Mouse (Mus musculus): ENCODE results near the gene Safb2. TPM values are rescaled to one million over a fixed set of nuclear protein-coding genes. Genes with fewer than 3 reads are reported as not detected.

Gene Safb2
- polyA plus RNA-seq, 1 experiment from 2014 or later, result 69.4 TPM

DNA sequence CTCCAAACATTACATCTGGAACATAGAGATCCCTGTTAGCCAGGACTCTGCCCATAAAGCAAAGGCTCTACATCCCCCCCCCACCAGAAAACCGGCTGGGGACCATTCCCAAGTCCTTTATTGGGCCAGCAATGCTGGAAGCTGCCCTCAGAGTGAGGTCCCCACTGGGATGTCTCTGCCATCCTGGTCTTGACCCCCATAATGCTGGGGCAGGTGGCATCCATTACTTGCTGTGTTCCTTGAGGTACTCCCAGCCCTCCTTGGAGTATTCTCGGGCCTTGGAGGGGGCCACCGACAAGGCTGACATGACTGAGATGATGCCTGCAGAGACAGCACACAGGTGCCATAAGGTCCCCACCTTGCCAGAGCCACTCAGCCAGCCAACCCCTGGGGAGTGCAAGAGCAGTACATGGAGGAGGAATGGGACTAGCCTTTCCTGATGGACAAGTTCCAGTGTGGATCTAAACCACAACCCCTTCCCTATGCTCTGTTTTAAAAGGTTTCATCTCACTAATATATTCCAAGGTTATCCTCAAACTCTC is 23.2 kb upstream of the Safb2 start:
- H3K9me3 ChIP-seq (ENCODE audit: low read depth, low read length), result no peaks in the 10 kb centered on the region

DNA sequence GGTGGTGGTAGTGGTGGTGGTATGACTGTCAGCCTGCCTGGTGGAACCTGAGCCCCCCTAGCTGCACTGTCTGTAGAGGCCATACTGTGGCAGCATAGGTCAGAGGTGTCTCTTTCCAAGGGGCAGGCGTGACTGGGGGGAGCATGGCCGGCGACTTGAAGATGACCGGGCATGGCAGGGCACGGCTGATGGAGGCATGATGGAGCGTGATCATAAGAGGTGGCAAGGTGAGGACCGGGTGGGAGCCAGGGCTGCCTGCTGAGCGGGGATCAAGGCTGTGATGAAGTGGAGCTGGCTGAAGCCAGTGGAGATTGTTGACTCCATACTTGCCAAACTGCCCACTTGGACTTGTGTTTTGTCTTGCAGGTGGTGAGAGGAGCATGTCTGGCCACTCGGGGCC is 21.0 kb upstream of the Safb2 start:
- Histone ChIP-seq H3K27ac (ENCODE audit: low read depth) (no peak overlapping the region), H3K4me2 (no peak overlapping the region), H3K27me3 (ENCODE audit: insufficient read depth, low read length) (no peaks in the 10 kb centered on the region), H3K9ac (no peak overlapping the region), H3K4me1 (ENCODE audit: insufficient read depth) (peaks cover 9% of the 10 kb centered on the region), H3K36me3 (ENCODE audit: insufficient read depth) (peaks cover 76% of the 10 kb centered on the region), H3K4me3 (ENCODE audit: low read depth, low read length) (no peak overlapping the region), H3K9me3 (ENCODE audit: low read depth, low read length) (no peaks in the 10 kb centered on the region)
- DNase-seq (no peak), ATAC-seq (ENCODE audit: insufficient read depth) (no peak)
- TF ChIP-seq CTCF (IDR thresholded peaks at IDR 0.05; ENCODE audit: low read depth), result no peak
- 78% methylated on average over 9 of the region's 9 CpGs for WGBS

More for the DNA sequence above, 23.2 kb upstream of the Safb2 start:
- no peak for DNase-seq
- Histone ChIP-seq H3K4me2 (no peak overlapping the region), H3K9ac (peak overlapping the region; percentile 73; the same call in 1 of the 2 replicates), H3K27ac (ENCODE audit: low read depth) (no peak overlapping the region), H3K4me3 (ENCODE audit: low read depth, low read length) (no peak overlapping the region), H3K27me3 (ENCODE audit: insufficient read depth, low read length) (no peaks in the 10 kb centered on the region), H3K36me3 (ENCODE audit: insufficient read depth) (peaks cover 55% of the 10 kb centered on the region), H3K4me1 (ENCODE audit: insufficient read depth) (peaks cover 10% of the 10 kb centered on the region)
- 62% methylated on average over 3 of the region's 3 CpGs for WGBS
- ATAC-seq (ENCODE audit: insufficient read depth), result no peak
- no peak for TF ChIP-seq CTCF (IDR thresholded peaks at IDR 0.05; ENCODE audit: low read depth)

DNA sequence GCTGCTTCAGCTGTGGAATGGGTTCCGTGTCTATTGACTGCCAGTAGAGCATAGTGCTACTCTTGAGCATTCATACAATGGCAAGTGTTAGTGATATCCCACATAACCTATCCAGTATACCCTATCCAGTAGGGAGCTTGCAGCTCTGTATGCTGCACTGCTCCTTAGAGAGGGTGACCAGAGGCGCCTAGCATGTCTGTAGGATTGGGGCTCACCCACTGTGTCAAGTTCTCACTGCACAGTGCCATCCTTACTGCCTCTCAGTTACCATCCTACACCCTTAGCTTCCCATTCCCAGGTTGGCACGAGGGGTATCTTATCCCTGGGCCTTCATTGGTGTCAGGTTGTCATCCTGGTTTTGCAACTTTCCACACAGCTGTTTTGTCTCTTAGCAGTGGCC is 20.0 kb upstream of the Safb2 start:
- no peak overlapping the region for H3K9ac ChIP-seq
- no peaks in the 10 kb centered on the region for H3K27me3 ChIP-seq (ENCODE audit: insufficient read depth, low read length)
- no peak overlapping the region for H3K4me2 ChIP-seq
- peaks cover 86% of the 10 kb centered on the region for H3K36me3 ChIP-seq (ENCODE audit: insufficient read depth)
- H3K4me3 ChIP-seq (ENCODE audit: low read depth, low read length), result no peak overlapping the region
- TF ChIP-seq CTCF (IDR thresholded peaks at IDR 0.05; ENCODE audit: low read depth), result no peak
- 92% methylated on average over 3 of the region's 3 CpGs for WGBS
- DNase-seq (no peak), ATAC-seq (ENCODE audit: insufficient read depth) (no peak)
- H3K27ac ChIP-seq (ENCODE audit: low read depth), result no peak overlapping the region
- H3K9me3 ChIP-seq (ENCODE audit: low read depth, low read length), result no peaks in the 10 kb centered on the region
- peaks cover 5% of the 10 kb centered on the region; the same call in 1 of the 2 replicates for H3K4me1 ChIP-seq (ENCODE audit: insufficient read depth)

DNA sequence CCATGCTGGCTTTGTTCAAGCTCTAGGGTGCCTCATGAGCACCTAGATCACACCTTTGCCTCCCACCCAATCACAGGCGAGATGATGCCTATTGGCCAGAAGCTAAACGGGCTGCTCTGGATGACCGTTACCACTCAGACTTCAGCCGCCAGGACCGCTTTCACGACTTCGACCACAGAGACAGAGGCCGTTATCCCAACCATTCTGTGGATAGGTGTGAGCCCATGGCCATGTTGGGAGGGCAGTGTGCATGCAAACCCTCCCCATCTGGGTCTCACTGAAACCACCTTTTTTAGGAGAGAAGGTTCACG is 19.6 kb upstream of the Safb2 start:
- Histone ChIP-seq H3K27me3 (ENCODE audit: insufficient read depth, low read length) (no peaks in the 10 kb centered on the region), H3K4me2 (no peak overlapping the region), H3K4me1 (ENCODE audit: insufficient read depth) (peaks cover 5% of the 10 kb centered on the region; the same call in 1 of the 2 replicates), H3K4me3 (ENCODE audit: low read depth, low read length) (no peak overlapping the region), H3K27ac (ENCODE audit: low read depth) (no peak overlapping the region), H3K36me3 (ENCODE audit: insufficient read depth) (peaks cover 90% of the 10 kb centered on the region), H3K9me3 (ENCODE audit: low read depth, low read length) (no peaks in the 10 kb centered on the region), H3K9ac (no peak overlapping the region)
- WGBS, result 82% methylated on average over 9 of the region's 9 CpGs
- no peak for DNase-seq
- TF ChIP-seq CTCF (IDR thresholded peaks at IDR 0.05; ENCODE audit: low read depth), result no peak
- ATAC-seq (ENCODE audit: insufficient read depth), result no peak

DNA sequence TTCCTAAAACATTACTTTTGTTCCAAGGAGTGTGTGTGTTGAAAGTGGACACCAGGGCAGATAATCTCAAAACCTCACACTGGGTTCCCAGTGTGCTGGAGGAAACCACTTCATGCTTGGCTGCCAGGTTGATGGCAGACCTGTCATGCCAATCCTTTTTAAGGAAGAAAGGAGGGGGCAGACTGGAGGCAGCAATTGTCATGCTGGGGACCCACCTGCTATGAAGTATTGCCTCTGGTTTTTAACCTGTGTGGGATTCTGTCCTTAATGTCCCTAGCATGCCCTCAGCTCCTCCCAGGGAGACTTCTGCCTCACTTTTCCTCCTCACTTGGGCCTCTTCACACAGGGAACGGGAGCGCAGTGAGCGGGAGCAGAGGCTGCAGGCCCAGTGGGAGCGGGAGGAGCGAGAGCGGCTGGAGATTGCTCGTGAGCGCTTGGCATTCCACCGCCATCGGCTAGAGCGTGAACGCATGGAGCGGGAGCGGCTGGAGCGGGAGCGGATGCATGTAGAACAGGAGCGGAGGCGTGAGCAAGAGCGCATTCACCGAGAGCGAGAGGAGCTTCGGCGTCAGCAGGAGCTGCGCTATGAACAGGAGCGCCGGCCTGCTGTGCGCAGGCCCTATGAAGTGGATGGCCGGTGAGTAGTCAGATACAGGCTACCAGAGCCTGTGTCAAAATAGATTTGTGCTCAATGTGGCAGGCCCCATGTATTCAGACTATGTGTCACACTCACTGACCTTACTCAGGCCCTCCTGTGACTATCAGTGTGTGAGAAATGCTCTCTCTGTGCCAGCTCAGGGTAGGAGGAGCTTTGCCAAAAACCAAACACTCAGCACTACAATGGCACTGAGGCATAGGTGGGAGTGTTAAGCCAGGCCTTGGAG is 19.0 kb upstream of the Safb2 start:
- Histone ChIP-seq H3K9ac (no peak overlapping the region), H3K27me3 (ENCODE audit: insufficient read depth, low read length) (no peaks in the 10 kb centered on the region), H3K27ac (ENCODE audit: low read depth) (no peak overlapping the region), H3K4me3 (ENCODE audit: low read depth, low read length) (no peak overlapping the region), H3K4me1 (ENCODE audit: insufficient read depth) (peaks cover 1% of the 10 kb centered on the region; the same call in 1 of the 2 replicates), H3K9me3 (ENCODE audit: low read depth, low read length) (no peaks in the 10 kb centered on the region), H3K36me3 (ENCODE audit: insufficient read depth) (peaks cover 90% of the 10 kb centered on the region), H3K4me2 (no peak overlapping the region)
- 92% methylated on average over 28 of the region's 28 CpGs for WGBS
- DNase-seq (no peak), ATAC-seq (ENCODE audit: insufficient read depth) (no peak)
- no peak for TF ChIP-seq CTCF (IDR thresholded peaks at IDR 0.05; ENCODE audit: low read depth)

DNA sequence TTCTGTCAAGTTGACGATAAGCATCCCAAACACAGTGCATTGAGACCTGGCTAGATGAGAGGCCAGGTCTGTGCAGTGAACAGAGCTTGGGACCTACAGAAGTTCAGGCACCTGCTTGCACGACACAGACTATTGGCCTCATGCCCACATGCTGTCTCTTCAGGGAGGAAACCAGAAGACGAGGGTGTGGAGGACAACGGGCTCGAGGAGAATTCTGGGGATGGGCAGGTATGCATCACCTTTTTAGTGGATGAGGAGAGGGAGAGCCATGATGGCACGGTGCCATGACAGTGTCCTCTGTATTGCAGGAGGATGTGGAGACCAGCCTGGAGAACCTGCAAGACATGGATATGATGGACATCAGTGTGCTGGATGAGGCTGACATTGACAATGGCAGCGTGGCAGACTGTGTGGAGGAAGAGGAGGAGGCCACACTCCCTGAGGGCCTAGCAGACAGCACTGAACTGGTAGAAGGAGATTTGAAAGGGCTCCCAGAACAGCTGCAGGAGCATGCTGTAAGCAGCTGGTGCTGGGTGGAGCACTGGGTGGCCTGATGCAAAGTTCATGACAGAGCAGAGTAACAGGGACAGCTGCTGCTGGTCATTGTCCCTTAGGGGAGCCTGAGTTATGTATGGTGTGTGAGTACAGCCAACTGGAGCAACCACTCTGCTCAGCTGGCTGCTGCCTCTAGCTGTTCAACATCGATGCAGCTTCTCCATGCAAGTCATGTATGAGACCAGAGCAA is 9.3 kb upstream of the Safb2 start:
- Histone ChIP-seq H3K4me3 (ENCODE audit: low read depth, low read length) (no peak overlapping the region), H3K4me2 (no peak overlapping the region), H3K9ac (no peak overlapping the region), H3K27ac (ENCODE audit: low read depth) (no peak overlapping the region), H3K36me3 (ENCODE audit: insufficient read depth) (peaks cover 95% of the 10 kb centered on the region), H3K4me1 (ENCODE audit: insufficient read depth) (no peaks in the 10 kb centered on the region), H3K9me3 (ENCODE audit: low read depth, low read length) (no peaks in the 10 kb centered on the region), H3K27me3 (ENCODE audit: insufficient read depth, low read length) (no peaks in the 10 kb centered on the region)
- 84% methylated on average over 8 of the region's 8 CpGs for WGBS
- no peak for TF ChIP-seq CTCF (IDR thresholded peaks at IDR 0.05; ENCODE audit: low read depth)
- DNase-seq, result no peak
- ATAC-seq (ENCODE audit: insufficient read depth), result peak; percentile 25; the same call in 1 of the 2 replicates

DNA sequence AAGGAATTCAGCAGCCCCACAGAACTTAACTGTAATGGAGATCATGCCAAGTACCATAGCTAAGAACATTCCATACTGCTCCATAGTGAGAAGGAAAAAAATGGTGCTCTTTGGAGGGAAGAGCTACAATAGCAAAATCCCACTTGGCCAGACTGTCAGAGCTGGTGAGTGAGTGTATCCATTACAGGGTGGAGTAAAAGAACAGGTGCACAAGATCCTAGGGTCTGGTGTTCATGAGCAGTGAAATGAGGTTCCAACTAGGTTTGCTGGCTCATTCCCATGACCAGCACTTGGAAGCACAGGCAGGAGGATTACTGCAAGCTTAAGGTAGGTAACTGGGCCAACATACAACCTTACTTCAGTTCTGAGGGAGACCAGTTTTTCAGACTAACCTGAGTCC is 8.2 kb upstream of the Safb2 start:
- H3K9ac ChIP-seq, result no peak overlapping the region
- no peak for DNase-seq

More for the DNA sequence above, 8.2 kb upstream of the Safb2 start:
- Histone ChIP-seq H3K4me1 (ENCODE audit: insufficient read depth) (no peaks in the 10 kb centered on the region), H3K36me3 (ENCODE audit: insufficient read depth) (peaks cover 99% of the 10 kb centered on the region), H3K27ac (ENCODE audit: low read depth) (no peak overlapping the region), H3K9me3 (ENCODE audit: low read depth, low read length) (no peaks in the 10 kb centered on the region), H3K27me3 (ENCODE audit: insufficient read depth, low read length) (no peaks in the 10 kb centered on the region), H3K4me2 (no peak overlapping the region), H3K4me3 (ENCODE audit: low read depth, low read length) (no peak overlapping the region)
- no peak for TF ChIP-seq CTCF (IDR thresholded peaks at IDR 0.05; ENCODE audit: low read depth)
- ATAC-seq (ENCODE audit: insufficient read depth), result no peak

All from lung, embryonic 14.5 days (tissue).